Mouse (Mus musculus): Measurements from ENCODE around the gene Vipas39.

GRCm38 (mm10) chr12:87267682-87268081, 1.6 kb upstream of the Vipas39 start:
- TF ChIP-seq POLR2A (IDR thresholded peaks at IDR 0.05; ENCODE audit: borderline replicate concordance, insufficient read depth, low read length), result no peak
- no peak; the same call in 1 of the 2 replicates for TF ChIP-seq CTCF (IDR thresholded peaks at IDR 0.05; ENCODE audit: borderline replicate concordance, insufficient read depth, low read depth, low read length)
